Mouse (Mus musculus) C2C12 (cell line): ENCODE data around the gene Pigu.

ENCODE experiments used
- CTCF ChIP-seq: IDR thresholded peaks from one replicate; pipeline ENCODE4 v1.5.1; 2011; ENCODE audit not compliant: control insufficient read depth, insufficient read depth, insufficient read length
- MYOD1 ChIP-seq: IDR thresholded peaks from one replicate; pipeline ENCODE4 v1.6.1; 2011; ENCODE audit warnings: low read depth; ENCODE audit not compliant: control insufficient read depth, insufficient read length

- no peak for TF ChIP-seq CTCF
- no peak for TF ChIP-seq MYOD1
These were observed 43.0 kb upstream of the Pigu start for GRCm38 (mm10) chr2:155400276-155400675.
